Mouse (Mus musculus) cerebellum, adult 2 months (tissue): ENCODE measurements at regions not wholly inside any gene's neighbourhood (a gene's known extent, or its start where the extent isn't known, plus 50 kb on each side); places are given as distances from the start of the nearest gene placed in this dataset.
A peak's percentile ranks its signal among the peaks of the same experiment; 100 is the strongest.

Source experiments
- DNase-seq, 2 experiments: peaks; one replicate each; pipeline ENCODE4 v3.0.0; 2021
- H3K27ac ChIP-seq: fragments of 200-500 bp; 2 replicates; pipeline ENCODE4 v1.5.1; 2012; ENCODE audit warnings: low read length, control low read depth, inconsistent platforms; ENCODE audit not compliant: insufficient read depth
- H3K27me3 ChIP-seq: fragments of 200-500 bp; 2 replicates; pipeline ENCODE4 v1.6.1; 2012; ENCODE audit warnings: inconsistent platforms, mild to moderate bottlenecking, low read length, moderate library complexity; ENCODE audit not compliant: control insufficient read depth, insufficient read depth
- H3K4me1 ChIP-seq: fragments of 200-500 bp; 2 replicates; pipeline ENCODE4 v1.6.1; 2011; ENCODE audit warnings: low read length; ENCODE audit not compliant: control insufficient read depth, insufficient read depth
- H3K4me3 ChIP-seq: fragments of 200-500 bp; replicated peaks from 2 replicates; pipeline ENCODE3; 2011; ENCODE audit warnings: mild to moderate bottlenecking, low read depth, low read length, control low read depth; ENCODE audit not compliant: insufficient read depth
- CTCF ChIP-seq: fragments of 200-500 bp; IDR thresholded peaks from 2 replicates; pipeline ENCODE4 v1.5.1; 2011; ENCODE audit warnings: low read depth, mild to moderate bottlenecking, control low read depth, low read length, moderate library complexity, borderline replicate concordance; ENCODE audit not compliant: insufficient read depth
- POLR2A ChIP-seq: fragments of 200-500 bp; IDR thresholded peaks from 2 replicates; pipeline ENCODE4 v1.6.1; 2011; ENCODE audit warnings: low read length, control low read depth, borderline replicate concordance; ENCODE audit not compliant: insufficient read depth
- WGBS: fragments of 180-500 bp; shearing (Covaris S2); methylation state at CpG from one replicate; pipeline ENCODE4 v1.1.7; 2018; 5-methylcytosine and 5-hydroxymethylcytosine counted together

DNA sequence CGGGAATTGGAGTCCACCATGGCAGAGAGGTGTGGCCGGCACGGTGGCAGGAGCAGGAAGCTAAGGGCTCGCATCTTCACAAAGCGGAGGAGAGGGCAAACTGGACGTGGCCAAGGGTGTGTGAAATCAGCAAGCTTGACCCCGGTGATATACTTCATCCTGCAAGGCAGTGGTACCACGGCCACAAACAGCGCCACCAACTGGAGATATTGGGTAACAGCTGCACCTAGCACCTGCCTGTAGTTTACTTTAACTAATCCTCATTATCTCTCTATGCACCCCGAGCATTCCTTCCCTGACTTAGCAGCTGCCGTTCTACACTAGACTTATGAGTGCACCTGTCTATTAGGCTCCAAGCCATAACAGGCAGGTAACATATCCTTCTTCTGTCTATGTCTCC, 251.6 kb downstream of the Suds3 start:
- Histone ChIP-seq H3K4me1 (no peaks in the 10 kb centered on the region), H3K27me3 (no peaks in the 10 kb centered on the region; the same call in 1 of the 2 replicates), H3K4me3 (no peak overlapping the region), H3K27ac (no peak overlapping the region)
- TF ChIP-seq CTCF: no peak
- TF ChIP-seq POLR2A: no peak
- no peak for DNase-seq
- 88% methylated on average over 11 of the region's 11 CpGs for WGBS

DNA sequence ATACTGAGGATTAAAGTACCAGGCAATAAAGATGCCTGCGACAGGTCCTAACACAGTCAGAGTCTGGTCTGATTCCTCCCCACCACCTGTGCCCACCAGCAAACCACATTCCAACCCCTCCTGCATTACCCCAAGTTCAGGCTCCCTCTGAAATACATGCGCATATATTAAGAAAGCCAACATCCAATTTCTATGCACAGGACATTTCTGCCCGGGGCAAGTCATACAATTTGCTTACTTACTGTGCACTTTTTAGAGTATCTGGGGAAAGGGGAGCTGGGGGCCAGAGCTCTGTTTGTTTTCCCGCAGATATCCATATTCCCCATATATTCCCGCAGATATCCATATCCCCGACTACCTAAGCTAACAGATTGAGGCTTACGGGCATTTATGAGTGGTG, 261.1 kb upstream of the Srrm4 start:
- TF ChIP-seq POLR2A: no peak
- no peak for TF ChIP-seq CTCF
- Histone ChIP-seq H3K4me1 (no peaks in the 10 kb centered on the region; the same call in 1 of the 2 replicates), H3K27ac (no peak overlapping the region), H3K27me3 (no peaks in the 10 kb centered on the region), H3K4me3 (no peak overlapping the region)
- DNase-seq: no peak
- WGBS: 78% methylated on average over 7 of the region's 7 CpGs

GRCm38 (mm10) chr5:116831874-116832273, 240.3 kb upstream of the Srrm4 start:
- Histone ChIP-seq H3K27ac (no peak overlapping the region), H3K27me3 (no peaks in the 10 kb centered on the region), H3K4me1 (no peaks in the 10 kb centered on the region), H3K4me3 (no peak overlapping the region)
- 81% methylated on average over 3 of the region's 3 CpGs for WGBS
- DNase-seq: no peak
- TF ChIP-seq CTCF: no peak
- no peak for TF ChIP-seq POLR2A

- Histone ChIP-seq H3K4me3 (no peak overlapping the region), H3K27me3 (no peaks in the 10 kb centered on the region), H3K27ac (no peak overlapping the region), H3K4me1 (no peaks in the 10 kb centered on the region)
- no peak for DNase-seq
- no peak for TF ChIP-seq POLR2A
- WGBS: 38% methylated on average over 11 of the region's 11 CpGs
Observed at GRCm38 (mm10) chr5:116829771-116830170, 238.2 kb upstream of the Srrm4 start.

- DNase-seq: no peak
- Histone ChIP-seq H3K4me1 (peaks cover 5% of the 10 kb centered on the region), H3K27me3 (no peaks in the 10 kb centered on the region), H3K4me3 (no peak overlapping the region), H3K27ac (no peak overlapping the region)
- TF ChIP-seq CTCF (no peak), POLR2A (no peak)
- 59% methylated on average over 3 of the region's 3 CpGs for WGBS
Observed at GRCm38 (mm10) chr5:116823260-116823659, 231.6 kb upstream of the Srrm4 start.

DNA sequence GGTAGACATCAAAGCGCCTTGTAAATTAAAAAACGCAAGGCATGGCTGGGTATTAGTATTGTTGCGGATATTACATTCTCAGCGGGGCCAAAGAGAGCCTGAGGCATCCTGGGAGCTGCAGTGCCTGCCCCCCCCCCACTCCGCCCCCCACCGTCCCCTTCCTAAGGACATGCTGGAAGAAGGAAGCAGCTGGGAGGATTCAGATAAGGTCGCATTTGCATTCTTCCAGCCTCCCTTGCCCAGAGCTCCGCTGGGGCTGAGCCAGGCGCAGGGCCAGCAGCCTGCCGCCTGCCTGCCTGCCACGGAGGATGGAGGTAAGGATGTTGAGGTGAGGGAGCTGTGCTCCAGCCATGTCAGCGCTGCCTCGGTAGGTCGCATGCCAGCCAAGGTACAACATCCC, 230.5 kb upstream of the Srrm4 start:
- TF ChIP-seq CTCF: no peak
- TF ChIP-seq POLR2A: no peak
- WGBS: 20% methylated on average over 14 of the region's 14 CpGs
- Histone ChIP-seq H3K27me3 (no peaks in the 10 kb centered on the region), H3K27ac (no peak overlapping the region), H3K4me1 (peaks cover 5% of the 10 kb centered on the region), H3K4me3 (no peak overlapping the region)
- peak in 1 of 2 experiments; percentile 36 for DNase-seq

GRCm38 (mm10) chr5:116809799-116810198, 218.2 kb upstream of the Srrm4 start:
- 29% methylated on average over 2 of the region's 2 CpGs for WGBS
- TF ChIP-seq POLR2A (no peak), CTCF (no peak)
- Histone ChIP-seq H3K4me3 (no peak overlapping the region), H3K27me3 (no peaks in the 10 kb centered on the region), H3K27ac (no peak overlapping the region), H3K4me1 (no peaks in the 10 kb centered on the region; the same call in 1 of the 2 replicates)
- DNase-seq: no peak

DNA sequence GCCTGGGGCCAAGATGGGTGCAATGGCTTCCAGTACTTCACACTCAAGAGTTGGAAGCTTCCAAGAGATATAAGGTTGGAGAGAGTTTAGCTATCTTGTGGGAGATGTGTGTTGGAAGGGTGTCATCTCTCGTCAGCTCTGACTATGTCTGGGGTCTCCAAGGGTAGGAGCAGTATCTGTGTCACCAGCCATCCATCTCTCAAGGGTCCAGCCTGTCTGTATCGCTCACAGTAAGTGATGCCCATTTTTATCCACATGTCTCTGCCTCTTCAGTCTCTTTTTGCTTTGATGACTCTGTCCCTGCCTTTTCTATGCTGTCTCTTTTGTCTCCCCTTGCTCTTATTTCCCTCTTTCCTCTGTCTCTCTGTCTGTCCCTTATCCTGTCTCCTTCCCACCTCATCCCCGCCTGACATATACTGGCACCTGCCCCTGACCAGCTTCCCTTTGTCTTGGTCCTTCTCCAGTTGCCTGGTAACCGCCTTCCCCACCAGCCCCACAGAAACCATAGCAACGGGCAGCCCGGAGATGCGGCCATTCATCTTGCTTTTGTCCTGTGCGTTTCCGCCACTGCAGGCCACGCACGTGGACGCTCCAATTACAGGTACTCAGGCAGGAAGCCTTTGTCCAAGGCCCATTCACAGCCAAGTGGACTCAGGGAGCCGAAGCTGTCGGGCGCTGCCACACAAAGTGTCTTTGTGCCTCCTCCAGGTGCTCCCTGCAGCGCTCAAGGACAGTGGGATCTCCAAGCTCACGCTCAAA, 217.6 kb upstream of the Srrm4 start:
- H3K4me1 ChIP-seq: no peaks in the 10 kb centered on the region; the same call in 1 of the 2 replicates
- H3K4me3 ChIP-seq: no peak overlapping the region
- 19% methylated on average over 17 of the region's 17 CpGs for WGBS
- no peak overlapping the region for H3K27ac ChIP-seq
- no peaks in the 10 kb centered on the region for H3K27me3 ChIP-seq
- no peak for TF ChIP-seq POLR2A
- TF ChIP-seq CTCF: no peak
- no peak for DNase-seq
